Mouse (Mus musculus) forebrain, embryonic 11.5 days (tissue): ENCODE data around the gene Cckbr. TPM values are rescaled to one million over a fixed set of nuclear protein-coding genes. Genes with fewer than 3 reads are reported as not detected.

Source experiments
- ATAC-seq: fragments of 200-750 bp; cut with Nextera tagmentation; replicated peaks from 2 replicates; pipeline ENCODE4 v1.8.0; 2017; ENCODE audit warnings: moderate TSS enrichment; ENCODE audit not compliant: low FRiP score
- DNase-seq: peaks from one replicate; pipeline ENCODE4 v3.0.0-alpha.2; 2017; ENCODE audit warnings: low spot score
- H3K27ac ChIP-seq: fragments of 300-500 bp; sonication (generic); 2 replicates; pipeline ENCODE4 v1.5.1; 2014; ENCODE audit warnings: low read depth, low read length
- H3K27me3 ChIP-seq: fragments of 300-500 bp; sonication (generic); 2 replicates; pipeline ENCODE4 v1.6.1; 2014; ENCODE audit warnings: mild to moderate bottlenecking, low read length, mixed read lengths; ENCODE audit not compliant: control insufficient read depth, insufficient read depth
- H3K36me3 ChIP-seq: fragments of 300-500 bp; sonication (generic); 2 replicates; pipeline ENCODE4 v1.6.1; 2014; ENCODE audit warnings: mild to moderate bottlenecking, low read length, moderate library complexity, mixed read lengths; ENCODE audit not compliant: control insufficient read depth, insufficient read depth
- H3K4me1 ChIP-seq: fragments of 300-500 bp; sonication (generic); replicated peaks from 2 replicates; pipeline ENCODE4 v1.6.1; 2014; ENCODE audit warnings: low read length, mixed read lengths; ENCODE audit not compliant: control insufficient read depth, insufficient read depth
- H3K4me2 ChIP-seq: fragments of 300-500 bp; sonication (generic); 2 replicates; pipeline ENCODE4 v1.6.1; 2014; ENCODE audit warnings: low read depth, mild to moderate bottlenecking, low read length, moderate library complexity, mixed read lengths; ENCODE audit not compliant: severe bottlenecking
- H3K4me3 ChIP-seq: fragments of 300-500 bp; sonication (generic); 2 replicates; pipeline ENCODE4 v1.5.1; 2014; ENCODE audit warnings: low read depth, low read length
- H3K9ac ChIP-seq: fragments of 300-500 bp; sonication (generic); 2 replicates; pipeline ENCODE4 v1.6.1; 2014; ENCODE audit warnings: low read length
- H3K9me3 ChIP-seq: fragments of 300-500 bp; sonication (generic); 2 replicates; pipeline ENCODE4 v1.6.1; 2016; ENCODE audit warnings: low read length, mixed read lengths; ENCODE audit not compliant: control insufficient read depth
- WGBS: fragments of 180-500 bp; shearing (Covaris S2); extraction: QIAGEN DNeasy Blood & Tissue Kit; methylation state at CpG from one replicate; pipeline ENCODE4 v1.1.7; 2014; 5-methylcytosine and 5-hydroxymethylcytosine counted together
- polyA plus RNA-seq: library from polyadenylated mRNA; unstranded; fragments of >200 nt; fragmentation: Nextera tagmentation; extraction: Ambion mirVana; gene quantifications from 2 replicates; pipeline ENCODE4 v1.2.1, GENCODE M21; 2014

The Cckbr gene
- polyA plus RNA-seq, 1 experiment from 2014 or later: 0.51 TPM

DNA sequence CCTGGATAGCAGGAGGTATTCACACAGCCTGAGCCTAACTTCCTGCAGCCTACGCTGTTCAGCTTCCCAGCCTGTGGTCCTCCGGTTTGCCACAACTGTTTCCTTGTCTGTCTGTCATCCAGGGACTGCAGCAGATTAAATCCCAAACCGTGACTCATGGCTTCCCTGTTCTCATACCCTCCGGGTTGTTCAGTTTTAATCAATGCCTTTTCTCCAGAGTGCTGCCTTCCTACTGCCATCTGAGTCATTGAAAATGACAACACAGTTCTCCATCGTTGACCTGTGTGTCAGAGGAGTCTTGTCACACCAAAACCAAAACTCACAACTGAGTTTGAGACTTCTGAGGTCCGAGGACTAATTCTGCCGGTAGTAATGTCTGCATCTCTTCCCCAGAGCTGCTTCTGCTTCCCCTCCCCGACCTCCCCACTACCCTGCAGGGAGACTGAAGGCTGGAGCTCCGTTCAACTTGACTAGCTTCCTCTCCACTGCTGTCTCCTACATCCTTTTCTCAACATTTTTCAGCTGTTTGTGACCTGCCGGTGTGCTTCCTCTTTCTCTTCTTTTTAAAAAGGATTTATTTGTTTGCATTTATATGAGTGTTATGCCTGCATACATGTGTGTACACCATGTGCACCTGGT lies 73.4 kb downstream of the Cckbr start:
- Histone ChIP-seq H3K4me2 (no peak overlapping the region), H3K27me3 (no peaks in the 10 kb centered on the region), H3K36me3 (no peaks in the 10 kb centered on the region), H3K4me3 (no peak overlapping the region), H3K27ac (no peak overlapping the region), H3K9me3 (no peaks in the 10 kb centered on the region), H3K9ac (no peak overlapping the region), H3K4me1 (no peaks in the 10 kb centered on the region)
- 61% methylated on average over 10 of the region's 10 CpGs for WGBS
- ATAC-seq (no peak), DNase-seq (no peak)

DNA sequence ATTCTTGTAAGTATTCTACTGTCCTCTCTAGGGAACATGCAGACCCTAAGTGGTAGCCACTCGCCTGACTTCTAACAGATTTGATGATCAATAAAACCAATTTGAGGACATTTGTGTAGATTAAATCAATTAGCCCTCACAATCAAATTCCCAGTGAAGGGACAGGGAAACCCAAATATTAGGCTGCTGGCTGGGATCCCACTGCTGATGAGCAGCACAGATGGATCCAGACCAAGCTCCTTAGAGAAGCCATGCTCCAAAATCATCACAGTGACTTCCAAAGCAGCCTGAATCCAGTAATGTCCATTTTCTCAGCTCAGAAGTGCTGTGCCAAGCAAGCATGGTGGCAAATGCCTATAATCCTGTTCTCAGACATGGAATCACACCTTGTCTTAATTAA lies 74.1 kb downstream of the Cckbr start:
- DNase-seq (no peak), ATAC-seq (no peak)
- Histone ChIP-seq H3K9me3 (no peaks in the 10 kb centered on the region), H3K4me2 (no peak overlapping the region), H3K36me3 (no peaks in the 10 kb centered on the region), H3K4me3 (no peak overlapping the region), H3K9ac (no peak overlapping the region), H3K27ac (no peak overlapping the region), H3K27me3 (no peaks in the 10 kb centered on the region), H3K4me1 (no peaks in the 10 kb centered on the region)
- 87% methylated on average over 1 of the region's 1 CpGs for WGBS

DNA sequence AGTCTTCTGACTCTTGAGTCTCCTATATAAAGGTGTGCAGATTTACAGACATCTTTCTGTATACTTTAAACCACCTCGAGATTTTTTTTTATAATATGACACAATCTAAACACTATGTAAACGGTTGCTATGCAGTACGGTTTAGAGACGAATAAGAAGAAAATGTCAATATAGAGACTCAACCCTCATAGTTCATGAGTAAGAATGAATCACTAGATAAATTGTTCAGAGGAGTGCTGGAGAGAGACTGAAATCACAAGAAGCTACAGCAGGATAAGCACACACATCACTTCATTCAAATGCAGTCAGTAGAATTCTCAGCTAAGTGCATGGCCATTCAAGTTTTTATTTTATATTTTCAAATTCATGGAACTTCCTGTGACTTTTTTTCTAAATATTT lies 76.5 kb downstream of the Cckbr start:
- WGBS: 92% methylated on average over 4 of the region's 4 CpGs
- Histone ChIP-seq H3K27me3 (no peaks in the 10 kb centered on the region), H3K9me3 (no peaks in the 10 kb centered on the region), H3K9ac (no peak overlapping the region), H3K36me3 (no peaks in the 10 kb centered on the region), H3K4me2 (no peak overlapping the region), H3K4me3 (no peak overlapping the region), H3K4me1 (no peaks in the 10 kb centered on the region), H3K27ac (no peak overlapping the region)
- ATAC-seq (no peak), DNase-seq (no peak)

DNA sequence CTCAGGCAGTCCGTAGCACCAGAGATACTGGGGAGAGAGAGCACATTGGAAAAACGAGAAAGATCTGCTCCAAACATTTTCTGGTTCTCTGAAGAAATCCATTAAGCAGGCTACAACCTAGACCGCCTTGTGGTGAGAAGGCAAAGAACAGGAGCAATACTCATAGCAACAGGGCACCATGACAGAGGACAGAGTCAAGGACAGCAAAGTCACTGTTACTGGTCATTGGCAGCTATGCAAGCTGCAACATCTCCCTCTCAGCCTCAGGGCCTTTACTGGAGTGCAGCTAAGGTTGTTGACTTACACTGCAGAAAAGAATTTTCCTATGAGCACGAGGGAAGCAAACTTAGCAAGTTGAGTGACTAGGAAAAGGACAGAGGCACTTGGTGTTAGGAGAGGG lies 81.7 kb downstream of the Cckbr start:
- ATAC-seq (no peak), DNase-seq (no peak)
- H3K9ac ChIP-seq: no peak overlapping the region
- no peak overlapping the region for H3K27ac ChIP-seq
- H3K27me3 ChIP-seq: no peaks in the 10 kb centered on the region
- no peak overlapping the region for H3K4me3 ChIP-seq
- no peak overlapping the region for H3K4me2 ChIP-seq
- H3K4me1 ChIP-seq: no peaks in the 10 kb centered on the region
- WGBS: 82% methylated on average over 4 of the region's 4 CpGs
- no peaks in the 10 kb centered on the region for H3K36me3 ChIP-seq
- no peaks in the 10 kb centered on the region for H3K9me3 ChIP-seq

DNA sequence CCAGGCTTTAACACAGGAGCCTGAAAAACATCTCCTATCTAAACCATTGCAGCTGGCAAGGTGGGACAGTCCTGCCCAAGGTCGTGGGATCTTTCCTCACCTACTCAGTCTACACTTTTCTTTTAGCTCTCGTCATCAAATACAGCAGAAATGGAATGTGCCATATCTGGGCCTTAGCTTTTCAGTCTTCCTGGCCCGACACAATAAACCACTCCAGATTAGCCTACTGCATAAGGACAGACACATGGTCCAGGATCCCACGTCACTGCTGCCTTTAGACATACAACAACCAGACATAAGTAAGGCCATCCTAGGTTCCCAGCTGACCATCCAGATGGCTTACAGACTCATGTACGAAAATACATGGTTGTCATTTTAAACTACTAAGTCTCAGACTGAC lies 84.6 kb downstream of the Cckbr start:
- Histone ChIP-seq H3K27ac (no peak overlapping the region), H3K9ac (no peak overlapping the region), H3K4me3 (no peak overlapping the region), H3K36me3 (no peaks in the 10 kb centered on the region), H3K27me3 (no peaks in the 10 kb centered on the region), H3K4me2 (no peak overlapping the region), H3K4me1 (no peaks in the 10 kb centered on the region), H3K9me3 (no peaks in the 10 kb centered on the region)
- DNase-seq (no peak), ATAC-seq (no peak)
- whole genome bisulfite sequencing: 84% methylated on average over 5 of the region's 5 CpGs

DNA sequence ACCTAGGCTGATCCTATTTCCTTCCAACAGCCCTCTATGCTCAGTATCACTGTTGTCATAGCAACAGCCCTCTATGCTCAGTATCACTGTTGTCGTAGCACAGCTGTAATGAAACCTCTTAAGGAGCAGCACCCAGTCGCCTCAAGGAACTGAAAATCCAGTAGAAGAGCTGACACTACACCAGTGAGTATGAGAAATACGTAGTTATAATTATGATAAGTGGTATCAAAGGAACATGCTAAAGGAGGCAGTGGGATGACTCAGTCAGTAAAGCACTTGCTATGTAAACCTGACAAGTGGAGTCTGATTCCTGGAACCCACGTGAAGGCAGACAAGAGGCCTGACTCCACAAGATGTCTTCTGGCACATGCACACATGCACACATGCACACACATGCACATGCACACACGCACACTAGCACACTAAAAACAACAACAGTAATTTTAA lies 88.3 kb downstream of the Cckbr start:
- Histone ChIP-seq H3K36me3 (no peaks in the 10 kb centered on the region), H3K27me3 (no peaks in the 10 kb centered on the region), H3K9ac (no peak overlapping the region), H3K4me1 (no peaks in the 10 kb centered on the region), H3K27ac (no peak overlapping the region), H3K4me2 (no peak overlapping the region), H3K4me3 (no peak overlapping the region), H3K9me3 (no peaks in the 10 kb centered on the region)
- 62% methylated on average over 5 of the region's 5 CpGs for WGBS
- DNase-seq: no peak
- ATAC-seq: no peak

DNA sequence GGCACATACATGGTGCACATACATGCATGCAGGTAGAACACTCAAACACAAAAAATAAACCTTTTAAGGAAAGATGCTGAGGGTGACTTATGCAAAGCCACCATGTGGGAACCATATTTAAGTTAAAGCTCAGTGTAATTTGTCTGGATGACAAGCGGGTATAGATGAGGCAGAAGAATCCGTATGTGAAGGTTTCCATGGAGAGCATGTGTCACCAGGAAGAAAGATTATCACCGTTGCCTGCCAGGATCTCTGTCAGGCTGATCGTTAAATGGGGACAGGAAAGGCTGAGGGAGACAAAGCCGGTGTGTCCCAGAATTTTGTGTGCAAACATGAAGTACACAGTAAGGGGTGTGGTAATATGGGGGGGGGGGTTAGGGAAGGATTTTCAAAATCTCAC lies 89.0 kb downstream of the Cckbr start:
- H3K36me3 ChIP-seq: no peaks in the 10 kb centered on the region
- DNase-seq: no peak
- no peaks in the 10 kb centered on the region for H3K27me3 ChIP-seq
- no peak overlapping the region for H3K27ac ChIP-seq
- WGBS: 73% methylated on average over 5 of the region's 5 CpGs
- no peak overlapping the region for H3K4me3 ChIP-seq
- no peak overlapping the region for H3K4me2 ChIP-seq
- no peak overlapping the region for H3K9ac ChIP-seq
- no peaks in the 10 kb centered on the region for H3K4me1 ChIP-seq
- no peaks in the 10 kb centered on the region for H3K9me3 ChIP-seq
- no peak for ATAC-seq

DNA sequence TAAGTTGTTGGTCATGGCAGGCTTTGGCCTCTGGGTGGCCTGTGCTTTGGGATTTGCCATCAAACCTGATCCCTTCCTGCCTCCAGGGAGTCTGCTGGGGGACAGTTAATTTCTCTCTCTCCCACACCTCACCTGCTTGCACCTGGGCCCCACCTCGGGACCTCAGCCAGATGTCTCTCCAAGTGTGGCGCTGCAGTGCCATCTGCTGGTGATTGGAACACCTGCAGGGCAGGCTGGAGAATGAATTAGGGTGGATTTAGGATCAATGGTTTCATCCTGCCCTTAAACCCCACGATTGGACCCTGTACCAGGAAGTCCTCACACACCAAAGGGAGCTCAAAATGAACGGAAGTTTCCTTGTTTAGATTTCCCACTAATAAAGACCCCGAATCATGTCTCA lies 89.6 kb downstream of the Cckbr start:
- Histone ChIP-seq H3K9me3 (no peaks in the 10 kb centered on the region), H3K4me3 (no peak overlapping the region), H3K4me1 (no peaks in the 10 kb centered on the region), H3K4me2 (no peak overlapping the region), H3K36me3 (no peaks in the 10 kb centered on the region), H3K9ac (no peak overlapping the region), H3K27me3 (no peaks in the 10 kb centered on the region), H3K27ac (no peak overlapping the region)
- peak; percentile 52; the same call in 1 of the 2 replicates for ATAC-seq
- peak; percentile 76 for DNase-seq
- 16% methylated on average over 5 of the region's 5 CpGs for WGBS

DNA sequence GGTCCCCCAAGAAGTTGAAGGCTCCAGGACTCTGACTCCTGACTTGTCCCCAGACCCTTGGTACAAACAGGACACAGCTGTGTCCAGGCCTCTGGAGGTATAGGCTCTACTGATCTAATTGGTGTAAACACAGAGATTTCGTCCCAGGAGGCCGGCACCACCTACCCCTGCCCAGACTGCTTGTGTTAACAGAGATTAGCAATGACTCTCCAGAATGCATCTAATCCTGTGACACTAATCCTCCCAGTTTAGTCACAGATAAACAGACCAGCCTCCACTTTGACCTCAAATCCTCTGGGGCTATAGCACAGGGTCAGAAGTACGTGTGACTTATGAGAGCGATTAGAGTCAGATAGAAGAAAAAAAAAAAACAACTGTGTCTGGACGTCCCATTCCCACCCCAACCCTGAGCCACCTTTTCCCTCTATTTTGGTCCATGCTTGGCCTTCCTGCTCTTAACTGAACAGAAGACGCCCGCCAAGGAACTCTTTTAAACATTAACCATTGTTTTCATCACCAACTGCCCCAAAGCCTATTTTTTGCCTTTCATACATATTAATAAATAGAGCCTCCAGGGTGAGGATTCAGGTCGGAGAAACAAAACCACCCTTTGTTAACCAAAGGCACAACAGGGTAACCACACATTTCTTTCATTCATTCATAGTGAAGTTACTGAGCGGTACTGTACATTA lies 91.3 kb downstream of the Cckbr start:
- Histone ChIP-seq H3K27me3 (no peaks in the 10 kb centered on the region), H3K9ac (no peak overlapping the region), H3K27ac (no peak overlapping the region), H3K4me3 (no peak overlapping the region), H3K9me3 (no peaks in the 10 kb centered on the region), H3K4me2 (no peak overlapping the region), H3K4me1 (no peaks in the 10 kb centered on the region), H3K36me3 (no peaks in the 10 kb centered on the region)
- no peak for ATAC-seq
- WGBS: 38% methylated on average over 9 of the region's 9 CpGs
- DNase-seq: no peak
